Mouse (Mus musculus) subcutaneous adipose tissue, adult 2 months (tissue): Measurements from ENCODE around the gene Gm16223. TPM values are rescaled to one million over a fixed set of nuclear protein-coding genes. Genes with fewer than 3 reads are reported as not detected.

Source experiments
- polyA plus RNA-seq: library from polyadenylated mRNA; depleted of rRNA; stranded (reverse); fragments of >200 nt; gene quantifications from 2 replicates; pipeline ENCODE4 v1.2.3, GENCODE M21; 2012; ENCODE audit warnings: low replicate concordance; rRNA removed

Gm16223 gene
- polyA plus RNA-seq: not detected in 2 replicates

DNA sequence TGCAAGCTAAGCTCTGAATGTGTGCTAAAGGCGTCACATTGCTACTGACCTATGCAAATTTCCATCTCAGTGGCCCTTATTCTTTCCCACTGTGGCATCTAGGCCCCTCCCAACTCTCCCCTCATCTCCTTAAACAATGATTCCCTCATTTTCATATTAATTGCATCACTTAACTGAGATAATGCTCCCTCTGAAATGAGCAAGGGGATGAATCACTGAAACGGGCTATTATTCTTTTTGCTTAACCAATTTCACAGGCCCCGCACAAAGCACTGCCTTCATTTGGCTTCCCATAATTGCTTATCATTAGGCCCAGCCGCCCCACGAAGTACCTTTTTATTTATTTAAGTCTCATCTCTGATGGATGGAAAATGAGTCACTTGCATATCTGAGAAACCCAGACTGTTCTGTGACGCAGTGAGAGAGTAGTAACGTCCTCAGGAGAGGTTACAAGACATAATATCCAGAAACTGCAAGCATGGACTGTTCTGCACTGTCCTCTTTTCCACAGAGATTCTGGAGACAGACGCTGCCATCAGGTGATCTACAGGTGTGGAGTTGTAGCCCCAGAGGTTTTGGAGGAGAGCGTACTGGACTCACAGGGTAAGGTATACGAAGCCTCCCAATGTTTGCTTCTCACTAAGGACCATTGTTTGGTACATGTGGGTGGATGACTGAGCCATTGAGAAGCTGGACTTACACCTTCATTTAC, at the start of gene Gm16223:
Gm16223 (plus strand) TSS at position 485 of the 712 bp plus-strand sequence.

Other genes with a start within 250 kb of the Gm16223 start
- 4.3 and 5.3 TPM in 2 replicates for gene Bod1l, start 223.6 kb upstream of the Gm16223 start, polyA plus RNA-seq